Mouse (Mus musculus) heart, embryonic 14.5 days (tissue): ENCODE results near the gene Ank3. TPM values are rescaled to one million over a fixed set of nuclear protein-coding genes. Genes with fewer than 3 reads are reported as not detected.
A peak's percentile ranks its signal among the peaks of the same experiment; 100 is the strongest.

Source experiments
- ATAC-seq: fragments of 200-750 bp; cut with Nextera tagmentation; 2 replicates; pipeline ENCODE4 v1.8.0; 2017; ENCODE audit warnings: low read depth, moderate TSS enrichment; ENCODE audit not compliant: insufficient number of reproducible peaks, insufficient read depth, low FRiP score
- H3K27ac ChIP-seq, 2 experiments: fragments of 200-500 bp in 1 of 2; fragments of 300-500 bp in 1 of 2; sonication (generic) in 1 of 2; replicated peaks in 1 of 2; 2 replicates each; pipeline ENCODE4 v1.5.1; 2012 to 2014; ENCODE audit warnings: low read depth in 2 of 2, low read length in 2 of 2, control low read depth in 1 of 2, mild to moderate bottlenecking in 1 of 2, mixed read lengths in 1 of 2; ENCODE audit not compliant: control insufficient read depth in 1 of 2, insufficient read depth in 1 of 2
- H3K27me3 ChIP-seq: fragments of 300-500 bp; sonication (generic); 2 replicates; pipeline ENCODE4 v1.6.1; 2014; ENCODE audit warnings: mild to moderate bottlenecking, low read length, control low read depth; ENCODE audit not compliant: control insufficient read depth, insufficient read depth
- H3K36me3 ChIP-seq: fragments of 300-500 bp; sonication (generic); 2 replicates; pipeline ENCODE4 v1.6.1; 2014; ENCODE audit warnings: mild to moderate bottlenecking, control low read depth, low read length, mixed read lengths; ENCODE audit not compliant: control insufficient read depth, insufficient read depth
- H3K4me1 ChIP-seq, 2 experiments: fragments of 200-500 bp in 1 of 2; fragments of 300-500 bp in 1 of 2; sonication (generic) in 1 of 2; 2 replicates each; pipeline ENCODE4 v1.6.1; 2012 to 2014; ENCODE audit warnings: low read length in 2 of 2, control low read depth in 1 of 2, mixed read lengths in 1 of 2; ENCODE audit not compliant: control insufficient read depth in 2 of 2, insufficient read depth in 2 of 2
- H3K4me2 ChIP-seq: fragments of 300-500 bp; sonication (generic); 2 replicates; pipeline ENCODE4 v1.6.1; 2014; ENCODE audit warnings: mild to moderate bottlenecking, low read length
- H3K4me3 ChIP-seq, 2 experiments: fragments of 200-500 bp in 1 of 2; fragments of 300-500 bp in 1 of 2; sonication (generic) in 1 of 2; 2 replicates each; pipeline ENCODE4 v1.5.1; 2012 to 2014; ENCODE audit warnings: low read length in 2 of 2, mild to moderate bottlenecking in 2 of 2, control low read depth in 1 of 2, low read depth in 1 of 2, moderate library complexity in 1 of 2; ENCODE audit not compliant: control insufficient read depth in 1 of 2, insufficient read depth in 1 of 2
- H3K9ac ChIP-seq: fragments of 300-500 bp; sonication (generic); 2 replicates; pipeline ENCODE4 v1.6.1; 2014; ENCODE audit warnings: mild to moderate bottlenecking, low read length
- H3K9me3 ChIP-seq: fragments of 300-500 bp; sonication (generic); 2 replicates; pipeline ENCODE4 v1.6.1; 2016; ENCODE audit warnings: low read length, control low read depth; ENCODE audit not compliant: control insufficient read depth
- WGBS: fragments of 180-500 bp; shearing (Covaris S2); extraction: QIAGEN DNeasy Blood & Tissue Kit; methylation state at CpG from one replicate; pipeline ENCODE4 v1.1.7; 2014; 5-methylcytosine and 5-hydroxymethylcytosine counted together
- polyA plus RNA-seq: library from polyadenylated mRNA; unstranded; fragments of >200 nt; fragmentation: Nextera tagmentation; extraction: Ambion mirVana; gene quantifications from 2 replicates; pipeline ENCODE4 v1.2.1, GENCODE M21; 2014

The Ank3 gene
- polyA plus RNA-seq, 1 experiment from 2014 or later = 43.2 TPM

DNA sequence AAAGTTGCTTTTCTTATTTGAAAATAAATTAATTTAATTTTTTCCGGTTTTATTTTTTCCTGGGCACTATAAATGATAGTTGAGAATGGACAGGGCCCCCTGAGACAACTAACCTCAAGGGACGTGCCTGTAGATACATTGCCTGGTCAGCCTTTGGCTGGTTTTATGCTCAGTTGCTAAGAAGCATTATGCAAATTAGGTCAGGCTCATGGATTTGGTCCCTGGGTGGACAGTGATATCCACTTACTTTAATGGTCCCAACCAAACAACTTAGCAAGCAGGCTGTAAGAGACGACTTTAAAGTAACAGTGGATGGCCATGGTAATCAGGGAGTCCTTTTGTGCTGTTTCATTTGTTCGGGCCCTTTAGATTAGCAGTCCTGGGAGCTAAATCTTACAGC, 392.0 kb downstream of the Ank3 start:
- Histone ChIP-seq H3K9ac (no peak overlapping the region), H3K27ac (no peak overlapping the region; a peak in 1 of 4 replicates), H3K36me3 (no peaks in the 10 kb centered on the region), H3K27me3 (no peaks in the 10 kb centered on the region), H3K4me3 (no peak overlapping the region), H3K4me1 (peaks cover 15 to 20% of the 10 kb centered on the region in 2 experiments), H3K4me2 (no peak overlapping the region), H3K9me3 (no peaks in the 10 kb centered on the region)
- no peak for ATAC-seq
- WGBS = 81% methylated on average over 4 of the region's 4 CpGs

- Histone ChIP-seq H3K9ac (no peak overlapping the region), H3K9me3 (no peaks in the 10 kb centered on the region), H3K27me3 (no peaks in the 10 kb centered on the region), H3K36me3 (no peaks in the 10 kb centered on the region), H3K27ac (peak overlapping the region in 1 of 2 experiments; percentile 27; a peak in 1 of 4 replicates), H3K4me1 (peaks cover 20 to 22% of the 10 kb centered on the region in 2 experiments), H3K4me3 (no peak overlapping the region), H3K4me2 (no peak overlapping the region)
- ATAC-seq = no peak
- WGBS = 64% methylated on average over 7 of the region's 7 CpGs
Measured at GRCm38 (mm10) chr10:69791951-69792350, 393.4 kb downstream of the Ank3 start.

GRCm38 (mm10) chr10:69792400-69792799, 393.8 kb downstream of the Ank3 start:
- no peaks in the 10 kb centered on the region for H3K9me3 ChIP-seq
- H3K27me3 ChIP-seq = no peaks in the 10 kb centered on the region
- no peak overlapping the region for H3K4me2 ChIP-seq
- peak overlapping the region in 1 of 2 experiments; percentile 55; a peak in 1 of 4 replicates for H3K27ac ChIP-seq
- WGBS = 70% methylated on average over 9 of the region's 9 CpGs
- ATAC-seq = no peak
- H3K36me3 ChIP-seq = no peaks in the 10 kb centered on the region
- peaks cover 20 to 26% of the 10 kb centered on the region in 2 experiments for H3K4me1 ChIP-seq
- H3K9ac ChIP-seq = no peak overlapping the region
- H3K4me3 ChIP-seq = no peak overlapping the region

DNA sequence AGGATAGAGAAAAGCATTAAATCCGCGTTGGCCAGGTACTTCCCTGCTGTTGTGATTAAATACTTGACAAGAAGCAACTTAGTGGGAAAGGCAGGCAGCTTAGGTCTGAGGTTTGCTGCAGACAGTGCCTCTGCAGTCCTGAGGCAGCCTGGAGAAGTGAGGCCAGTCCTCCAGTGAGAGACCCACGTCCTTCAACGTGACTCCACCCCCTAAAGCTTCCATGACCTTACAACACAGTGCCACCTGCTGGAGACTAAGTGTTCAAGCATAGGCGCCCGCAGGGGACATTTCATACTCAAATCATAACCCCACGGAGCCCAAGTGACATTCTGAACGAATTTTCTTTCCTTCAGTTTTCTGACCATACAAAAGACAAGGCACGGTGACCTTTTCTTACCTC, 394.5 kb downstream of the Ank3 start:
- WGBS = 31% methylated on average over 9 of the region's 9 CpGs
- 0 out of 2 replicates have a peak, but pooled peaks have one; percentile 54 for ATAC-seq
- peak overlapping the region in 1 of 2 experiments; percentile 55; a peak in 1 of 4 replicates for H3K27ac ChIP-seq

DNA sequence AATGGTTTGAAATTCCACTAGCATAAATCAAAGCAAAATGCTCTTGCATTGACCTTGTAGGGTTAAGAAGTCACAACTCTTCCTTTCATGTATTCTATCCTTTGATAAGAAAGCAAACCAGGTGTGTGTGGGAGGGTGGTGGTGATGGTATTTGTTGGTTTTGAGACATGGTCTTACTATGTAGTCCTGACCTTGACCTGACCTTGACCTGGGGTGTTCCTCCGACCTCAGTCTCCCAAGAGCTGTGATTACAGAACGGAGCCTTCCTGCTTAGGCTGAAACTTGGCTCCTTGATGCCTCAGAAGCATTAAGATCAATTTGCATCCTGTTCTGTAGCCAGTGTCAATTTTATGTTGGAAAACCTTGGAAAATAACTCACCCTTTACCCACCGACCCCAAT, 397.1 kb downstream of the Ank3 start:
- WGBS = 52% methylated on average over 3 of the region's 3 CpGs

More for the DNA sequence above, 394.5 kb downstream of the Ank3 start:
- H3K27me3 ChIP-seq = no peaks in the 10 kb centered on the region
- H3K4me3 ChIP-seq = no peak overlapping the region
- no peak overlapping the region for H3K4me2 ChIP-seq
- H3K9me3 ChIP-seq = no peaks in the 10 kb centered on the region
- no peaks in the 10 kb centered on the region for H3K36me3 ChIP-seq
- no peak overlapping the region for H3K9ac ChIP-seq
- peaks cover 22 to 31% of the 10 kb centered on the region in 2 experiments for H3K4me1 ChIP-seq

GRCm38 (mm10) chr10:69796421-69796886, 397.9 kb downstream of the Ank3 start:
- 0 out of 2 replicates have a peak overlapping the region, but pooled peaks have one; percentile 15 for H3K4me2 ChIP-seq
- H3K4me3 ChIP-seq = no peak overlapping the region
- no peaks in the 10 kb centered on the region for H3K36me3 ChIP-seq
- no peak overlapping the region for H3K9ac ChIP-seq
- no peaks in the 10 kb centered on the region for H3K27me3 ChIP-seq
- H3K9me3 ChIP-seq = no peaks in the 10 kb centered on the region
- ATAC-seq = no peak
- peak overlapping the region; percentile 37 to 46 for H3K27ac ChIP-seq
- WGBS = 27% methylated on average over 8 of the region's 8 CpGs
- H3K4me1 ChIP-seq = peaks cover 23 to 41% of the 10 kb centered on the region in 2 experiments

More for the DNA sequence above, 397.1 kb downstream of the Ank3 start:
- H3K4me1 ChIP-seq = peaks cover 23 to 39% of the 10 kb centered on the region in 2 experiments
- no peak overlapping the region for H3K4me3 ChIP-seq
- no peak overlapping the region for H3K4me2 ChIP-seq
- no peaks in the 10 kb centered on the region for H3K27me3 ChIP-seq
- H3K27ac ChIP-seq = no peak overlapping the region; a peak in 1 of 4 replicates
- ATAC-seq = no peak
- H3K9me3 ChIP-seq = no peaks in the 10 kb centered on the region
- no peak overlapping the region for H3K9ac ChIP-seq
- no peaks in the 10 kb centered on the region for H3K36me3 ChIP-seq

GRCm38 (mm10) chr10:69803135-69803756, 404.7 kb downstream of the Ank3 start:
- Histone ChIP-seq H3K36me3 (no peaks in the 10 kb centered on the region; the same call in 1 of the 2 replicates), H3K9me3 (no peaks in the 10 kb centered on the region), H3K9ac (no peak overlapping the region), H3K4me1 (peaks cover 2 to 12% of the 10 kb centered on the region in 2 experiments; a peak in 3 of 4 replicates), H3K27me3 (no peaks in the 10 kb centered on the region), H3K27ac (no peak overlapping the region), H3K4me3 (no peak overlapping the region), H3K4me2 (no peak overlapping the region)
- WGBS = 90% methylated on average over 14 of the region's 14 CpGs
- ATAC-seq = no peak
